In the genomic region with DNA sequence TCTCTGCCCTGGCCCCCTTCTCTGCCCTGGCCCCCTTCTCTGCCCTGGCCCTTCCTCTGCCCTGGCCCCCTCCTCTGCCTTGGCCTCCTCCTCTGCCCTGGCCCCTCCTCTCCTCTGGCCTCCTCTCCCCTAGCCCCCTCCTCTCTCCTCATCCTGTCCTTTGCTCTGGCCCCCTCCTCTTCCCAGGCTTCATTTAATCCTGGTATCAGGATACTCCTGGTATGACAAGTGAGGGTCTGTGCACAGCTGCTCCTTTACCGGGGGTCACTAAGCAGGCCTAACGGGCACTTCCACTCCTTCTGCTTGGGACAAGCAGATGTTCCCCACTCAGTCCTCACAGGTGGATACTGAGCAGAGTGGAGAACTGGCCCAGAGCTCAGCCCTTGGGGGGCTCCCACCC, we compare ENCODE assay signal across 24 mouse cellular contexts.
DNase-seq lines count a peak whose midpoint lies in the region; ATAC-seq lines count a peak whose summit lies in the region.
"Had no signal": no experiment of that assay in that cellular context is flagged by ENCODE, and none has a peak within 500 bp of the region (broad histone marks: within the 10 kb centered on the region; RNA-seq: fewer than 3 reads in every experiment).

No protein-coding gene starts in this region.

- H3K4me3 ChIP-seq in forebrain, embryonic 14.5 days (ENCODE audit: low read depth, low read length), result no peak overlapping the region
- no peak overlapping the region for H3K4me3 ChIP-seq in forebrain, embryonic 15.5 days
- no peak overlapping the region for H3K4me3 ChIP-seq in neural tube, embryonic 15.5 days (replicated peaks)
- H3K4me3 ChIP-seq in midbrain, embryonic 12.5 days, result no peak overlapping the region
- H3K4me3 ChIP-seq: forebrain, embryonic 10.5 days; gastrocnemius, adult 2 months; heart, embryonic 15.5 days; intestine, embryonic 15.5 days; limb, embryonic 15.5 days; myocyte had no signal

- no peak overlapping the region for H3K9ac ChIP-seq in forebrain, embryonic 14.5 days (ENCODE audit: low read length)
- H3K9ac ChIP-seq in forebrain, embryonic 15.5 days (replicated peaks), result no peak overlapping the region
- H3K9ac ChIP-seq in neural tube, embryonic 15.5 days (replicated peaks), result no peak overlapping the region
- 0 out of 2 replicates have a peak overlapping the region, but pooled peaks have one; percentile 6 for H3K9ac ChIP-seq in midbrain, embryonic 12.5 days (replicated peaks)
- H3K9ac ChIP-seq: heart, embryonic 15.5 days; intestine, embryonic 15.5 days; limb, embryonic 15.5 days; liver, embryonic 14.5 days; lung, embryonic 14.5 days had no signal

- no peak overlapping the region for H3K4me2 ChIP-seq in forebrain, embryonic 14.5 days (ENCODE audit: low read length)
- no peak overlapping the region for H3K4me2 ChIP-seq in forebrain, embryonic 15.5 days (replicated peaks)
- H3K4me2 ChIP-seq in neural tube, embryonic 15.5 days, result no peak overlapping the region
- H3K4me2 ChIP-seq in midbrain, embryonic 12.5 days (replicated peaks), result no peak overlapping the region
- H3K4me2 ChIP-seq: heart, embryonic 15.5 days; intestine, embryonic 15.5 days; limb, embryonic 15.5 days; lung, embryonic 14.5 days had no signal

- H3K27ac ChIP-seq in forebrain, embryonic 14.5 days (ENCODE audit: low read depth, low read length), result no peak overlapping the region
- H3K27ac ChIP-seq in forebrain, embryonic 15.5 days (replicated peaks), result no peak overlapping the region
- H3K27ac ChIP-seq in neural tube, embryonic 15.5 days (replicated peaks), result no peak overlapping the region
- no peak overlapping the region for H3K27ac ChIP-seq in midbrain, embryonic 12.5 days (replicated peaks)
- H3K27ac ChIP-seq: gastrocnemius, adult 2 months; heart, embryonic 15.5 days; intestine, embryonic 15.5 days; limb, embryonic 15.5 days; liver, embryonic 14.5 days had no signal

- ATAC-seq in forebrain, embryonic 14.5 days, result 0 out of 2 replicates have a peak, but pooled peaks have one; percentile 20
- ATAC-seq in forebrain, embryonic 15.5 days (replicated peaks), result no peak
- peak; percentile 41; the same call in 1 of the 2 replicates for ATAC-seq in neural tube, embryonic 15.5 days (ENCODE audit: low FRiP score)
- ATAC-seq in midbrain, embryonic 12.5 days (ENCODE audit: low FRiP score, low read depth), result no peak
- ATAC-seq: intestine, embryonic 15.5 days had no signal

- DNase-seq in forebrain, embryonic 14.5 days (ENCODE audit: low spot score), result no peak
- DNase-seq in neural tube, embryonic 10.5 days (ENCODE audit: extremely low spot score, low spot score), result no peak
- no peak for DNase-seq in B cell, adult 2 months
- DNase-seq in spleen, postnatal 36 days (ENCODE audit: low spot score in 2 of 2), result no peak
- no peak for DNase-seq in spleen, postnatal 4 days (ENCODE audit: low spot score in 2 of 2)
- DNase-seq: adrenal gland, postnatal 36 days; cerebellum, adult 9-10 months; gastrocnemius, adult 2 months; heart, postnatal 4 days; kidney, adult 8-10 months; kidney, postnatal 4 days; lung, embryonic 14.5 days; lung, postnatal 36 days; right cerebral cortex, postnatal 4 days; thymus, adult 2 months had no signal

- no peaks in the 10 kb centered on the region for H3K27me3 ChIP-seq in forebrain, embryonic 14.5 days (replicated peaks; ENCODE audit: control insufficient read depth, insufficient read depth, low read length)
- H3K27me3 ChIP-seq in forebrain, embryonic 15.5 days, result no peaks in the 10 kb centered on the region
- no peaks in the 10 kb centered on the region for H3K27me3 ChIP-seq in neural tube, embryonic 15.5 days (replicated peaks)
- H3K27me3 ChIP-seq in midbrain, embryonic 12.5 days, result peaks cover 12% of the 10 kb centered on the region
- H3K27me3 ChIP-seq: heart, embryonic 15.5 days; intestine, embryonic 15.5 days; limb, embryonic 15.5 days had no signal

- H3K9me3 ChIP-seq in forebrain, embryonic 14.5 days (replicated peaks; ENCODE audit: control insufficient read depth, low read length), result no peaks in the 10 kb centered on the region
- no peaks in the 10 kb centered on the region for H3K9me3 ChIP-seq in forebrain, embryonic 15.5 days
- H3K9me3 ChIP-seq in neural tube, embryonic 15.5 days (replicated peaks), result no peaks in the 10 kb centered on the region
- no peaks in the 10 kb centered on the region for H3K9me3 ChIP-seq in midbrain, embryonic 12.5 days
- H3K9me3 ChIP-seq: forebrain, embryonic 10.5 days; heart, embryonic 15.5 days; intestine, embryonic 15.5 days; limb, embryonic 15.5 days had no signal

- H3K36me3 ChIP-seq in forebrain, embryonic 14.5 days (ENCODE audit: control insufficient read depth, insufficient read depth, low read length), result no peaks in the 10 kb centered on the region
- no peaks in the 10 kb centered on the region for H3K36me3 ChIP-seq in forebrain, embryonic 15.5 days
- no peaks in the 10 kb centered on the region for H3K36me3 ChIP-seq in neural tube, embryonic 15.5 days
- no peaks in the 10 kb centered on the region for H3K36me3 ChIP-seq in midbrain, embryonic 12.5 days
- H3K36me3 ChIP-seq: forebrain, embryonic 10.5 days; heart, embryonic 15.5 days; intestine, embryonic 15.5 days; limb, embryonic 15.5 days had no signal

- WGBS in forebrain, embryonic 14.5 days, result 33% methylated on average over 2 of the region's 2 CpGs
- WGBS in forebrain, embryonic 15.5 days, result 34% methylated on average over 2 of the region's 2 CpGs
- WGBS in neural tube, embryonic 15.5 days, result 57% methylated on average over 2 of the region's 2 CpGs
- 13% methylated on average over 2 of the region's 2 CpGs for WGBS in midbrain, embryonic 12.5 days

- H3K4me1 ChIP-seq in forebrain, embryonic 14.5 days (ENCODE audit: control insufficient read depth, insufficient read depth, low read length), result peaks cover 13% of the 10 kb centered on the region
- peaks cover 19% of the 10 kb centered on the region for H3K4me1 ChIP-seq in forebrain, embryonic 15.5 days
- H3K4me1 ChIP-seq in neural tube, embryonic 15.5 days, result peaks cover 16% of the 10 kb centered on the region; the same call in 1 of the 2 replicates
- peaks cover 24% of the 10 kb centered on the region for H3K4me1 ChIP-seq in midbrain, embryonic 12.5 days
- H3K4me1 ChIP-seq: heart, embryonic 15.5 days; intestine, embryonic 15.5 days; limb, embryonic 15.5 days had no signal

Comparison
In these comparisons a context has a peak if more than half of its experiments do, and no peak if none do; other contexts are left out.
1. ATAC-seq: peak in forebrain, embryonic 14.5 days (single experiment) and neural tube, embryonic 15.5 days (single experiment); none in forebrain, embryonic 15.5 days (single experiment) and midbrain, embryonic 12.5 days (single experiment).